Mouse (Mus musculus) monocyte, adult 5-6 weeks (primary cell): ENCODE results near the gene Zfp865. TPM values are rescaled to one million over a fixed set of nuclear protein-coding genes. Genes with fewer than 3 reads are reported as not detected.

Experiments used
- ATAC-seq: fragments of 153-309, 156-312 bp; replicated peaks from 2 replicates; pipeline ENCODE4 v1.8.0; 2017; ENCODE audit warnings: mild to moderate bottlenecking; ENCODE audit not compliant: low TSS enrichment, insufficient number of reproducible peaks, severe bottlenecking, poor library complexity, low FRiP score
- total RNA-seq: library from RNA; stranded (forward); fragments of 200-1000, 200-491, 200-594 nt; gene quantifications from 3 replicates; pipeline ENCODE4 v1.2.3, GENCODE M21; 2017

Zfp865 gene
- total RNA-seq, 1 experiment from 2014 or later: 20.1 TPM

DNA sequence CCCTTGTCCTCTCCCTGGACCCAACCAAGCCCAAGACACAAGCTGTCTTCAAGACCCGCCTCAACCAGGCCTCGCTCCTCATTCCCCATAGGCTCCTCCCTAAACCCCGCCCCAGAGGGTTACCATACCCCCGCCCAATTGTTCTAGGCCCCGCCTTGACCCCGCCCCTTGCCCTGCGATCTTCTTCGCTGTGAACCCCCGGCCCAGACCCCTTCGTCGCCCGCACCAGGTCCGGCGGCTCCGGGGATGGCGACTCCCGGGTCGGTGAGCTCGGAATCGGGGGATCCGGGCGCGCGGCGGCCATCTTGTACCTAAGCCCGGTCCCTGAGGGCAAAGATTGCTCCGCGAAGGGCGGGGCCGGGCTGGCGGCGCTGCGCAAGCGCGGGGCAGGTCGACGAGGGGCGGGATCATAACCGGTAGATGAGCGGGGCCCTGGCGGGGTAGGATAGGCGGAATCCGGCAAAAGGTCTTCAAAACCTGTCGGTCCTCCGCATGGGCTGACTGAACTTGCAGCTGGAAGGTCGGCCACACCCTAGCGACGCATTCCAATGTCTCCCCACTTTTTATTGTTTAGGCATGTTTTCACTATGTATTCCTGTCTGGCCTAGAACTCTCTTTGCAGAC is 18.0 kb downstream of the Zfp865 start, which contains the start of gene Zfp784:
Gene Zfp784, minus strand, starts transcription at position 338 of the 624 bp plus-strand sequence.
- ATAC-seq: peak; percentile 81

DNA sequence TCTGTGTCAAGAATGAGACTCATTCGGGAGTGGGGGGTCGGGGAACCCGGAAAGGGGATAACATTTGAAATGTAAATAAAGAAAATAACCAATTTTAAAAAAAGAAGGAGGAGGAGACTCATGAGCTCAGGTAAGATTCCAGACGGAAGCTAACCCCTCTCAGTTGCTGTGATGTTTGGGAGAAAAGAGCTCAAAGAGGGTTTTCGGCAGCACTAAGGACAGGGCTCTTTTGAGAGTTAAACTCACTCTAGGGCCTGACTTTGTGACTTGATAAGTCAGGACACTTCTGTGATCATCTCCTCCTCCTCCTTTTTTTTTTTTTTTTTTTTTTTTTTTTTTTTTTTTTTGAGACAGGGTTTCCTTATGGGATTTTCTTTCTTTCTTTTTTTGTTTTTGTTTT is 18.8 kb downstream of the Zfp865 start:
- no peak for ATAC-seq

DNA sequence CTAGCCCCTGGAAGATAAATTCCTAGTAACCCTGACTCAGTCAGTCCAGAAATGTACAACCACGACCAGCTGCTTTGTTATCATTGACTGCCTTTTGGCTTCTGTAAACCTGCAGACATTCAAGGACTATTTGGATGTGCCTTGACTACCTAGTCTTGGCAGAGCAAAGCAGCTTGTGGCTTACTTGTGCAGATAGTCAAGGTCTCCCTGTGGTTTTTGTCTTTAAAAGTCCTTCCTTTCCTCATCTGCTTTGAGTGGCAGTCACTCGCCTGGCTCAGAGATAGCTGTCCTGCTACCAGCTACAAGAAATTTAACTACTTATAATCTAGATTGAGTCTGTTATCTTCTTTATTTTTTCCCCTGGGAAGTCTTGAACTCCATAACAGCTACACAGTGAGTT is 24.8 kb downstream of the Zfp865 start:
- no peak for ATAC-seq

- no peak for ATAC-seq
These were observed 25.9 kb downstream of the Zfp865 start for GRCm38 (mm10) chr7:5046112-5046511.

GRCm38 (mm10) chr7:5047313-5047712 is 27.1 kb downstream of the Zfp865 start:
- ATAC-seq: 0 out of 2 replicates have a peak, but pooled peaks have one; percentile 33

- ATAC-seq: 0 out of 2 replicates have a peak, but pooled peaks have one; percentile 16
These were observed 31.3 kb downstream of the Zfp865 start, which contains the start of gene Zfp580 for GRCm38 (mm10) chr7:5051193-5052192. Gene Zfp580, plus strand, starts transcription at chr7:5051538.

DNA sequence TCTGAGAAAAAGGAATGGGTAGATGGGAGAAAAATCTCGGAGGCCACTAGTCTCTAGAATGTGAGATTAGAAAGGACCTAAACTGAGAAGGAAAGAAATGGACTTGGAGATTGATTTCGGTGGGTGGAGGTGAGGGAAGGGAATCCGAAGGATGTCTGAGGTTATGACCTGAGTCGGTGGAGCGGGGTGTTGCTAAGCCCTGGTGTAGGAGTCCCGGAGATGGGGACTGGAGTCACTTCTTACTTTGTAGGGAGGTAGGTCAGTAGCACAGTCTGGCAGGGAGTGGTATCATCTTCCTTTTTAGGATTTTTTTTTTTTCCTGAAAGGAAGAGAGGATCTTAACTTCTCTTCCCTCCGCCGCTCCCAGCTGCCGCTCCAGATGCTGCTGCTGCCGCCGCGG is 32.3 kb downstream of the Zfp865 start:
- ATAC-seq: no peak

GRCm38 (mm10) chr7:5052931-5053343 is 32.8 kb downstream of the Zfp865 start:
- ATAC-seq: no peak

GRCm38 (mm10) chr7:5053456-5054179 is 33.4 kb downstream of the Zfp865 start:
- ATAC-seq: no peak

- no peak for ATAC-seq
These were observed 36.6 kb downstream of the Zfp865 start for GRCm38 (mm10) chr7:5056651-5057263.

- ATAC-seq: no peak
These were observed 37.2 kb downstream of the Zfp865 start for GRCm38 (mm10) chr7:5057381-5057780.

DNA sequence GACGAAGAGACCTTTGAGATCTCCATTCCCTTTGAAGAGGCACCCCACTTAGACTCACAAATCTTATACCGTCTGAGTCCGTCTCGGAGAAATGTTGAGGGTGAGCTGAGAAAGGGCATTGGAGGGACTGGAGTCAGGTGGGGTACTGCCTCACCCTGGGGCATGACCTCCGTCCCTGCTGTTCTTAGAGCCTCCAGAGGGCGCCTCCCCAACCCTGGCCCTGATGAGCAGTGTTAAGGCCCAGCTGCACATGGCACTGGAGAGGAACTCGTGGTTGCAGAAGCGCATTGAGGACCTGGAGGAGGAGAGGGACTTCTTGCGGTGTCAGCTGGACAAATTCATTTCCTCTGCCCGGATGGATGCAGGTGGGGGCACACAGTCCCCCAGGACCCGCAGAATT is 37.6 kb downstream of the Zfp865 start:
- ATAC-seq: no peak

DNA sequence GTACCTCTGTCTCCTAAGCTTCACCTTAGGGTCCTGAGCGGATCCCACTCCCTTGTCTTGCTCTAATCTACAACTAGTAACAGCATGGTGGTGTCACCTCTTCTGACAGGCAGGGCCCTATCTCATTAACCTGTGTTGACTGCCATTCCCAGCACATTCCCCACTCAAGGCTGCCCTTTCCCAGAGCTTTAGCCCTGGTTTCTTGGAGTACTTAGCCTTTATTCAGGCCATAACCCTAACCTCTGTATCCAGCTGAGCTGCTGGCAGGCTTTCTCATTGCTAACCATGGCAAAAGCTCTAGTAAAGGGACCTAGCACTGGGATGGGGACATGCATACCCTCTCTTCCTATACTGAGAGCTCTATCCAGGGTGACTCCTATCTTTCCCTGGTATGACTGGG is 38.5 kb downstream of the Zfp865 start:
- no peak for ATAC-seq

GRCm38 (mm10) chr7:5059421-5059820 is 39.2 kb downstream of the Zfp865 start:
- no peak for ATAC-seq

- 0 out of 2 replicates have a peak, but pooled peaks have one; percentile 18 for ATAC-seq
These were observed 40.1 kb downstream of the Zfp865 start for GRCm38 (mm10) chr7:5060239-5060731.

GRCm38 (mm10) chr7:5060944-5061773 is 41.0 kb downstream of the Zfp865 start:
- ATAC-seq: peak; percentile 66

DNA sequence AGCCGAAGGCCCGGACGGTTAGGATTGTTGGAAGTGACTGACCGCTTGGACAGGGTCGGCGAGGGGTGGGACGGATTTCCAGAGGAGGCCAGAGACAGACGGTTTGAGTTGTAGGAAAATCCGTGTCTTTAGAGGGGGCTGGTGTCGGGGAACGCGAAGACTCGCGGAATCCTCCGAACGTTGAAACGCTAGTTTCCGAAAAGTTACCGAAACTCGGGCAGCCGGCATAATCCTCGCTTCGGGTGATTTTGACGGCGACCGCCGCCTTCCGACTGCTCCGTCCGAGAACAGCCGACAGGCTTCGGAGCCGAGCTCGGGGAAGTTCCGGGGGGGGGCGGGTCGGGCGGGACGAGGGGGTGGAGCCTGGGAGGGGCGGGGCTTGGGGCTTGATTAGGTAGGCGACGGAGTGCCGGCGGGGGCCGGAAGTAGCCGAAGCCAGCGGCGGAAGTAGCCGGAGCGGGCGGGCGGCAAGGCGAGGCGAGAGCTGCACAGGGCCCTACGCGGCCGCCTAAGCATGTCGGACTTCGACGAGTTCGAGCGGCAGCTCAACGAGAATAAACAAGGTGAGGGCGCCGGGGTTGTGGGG is 41.7 kb downstream of the Zfp865 start, which contains the start of gene U2af2:
Gene U2af2, plus strand, starts transcription at position 370 of the 586 bp plus-strand sequence.
- ATAC-seq: peak; percentile 20
